Mouse (Mus musculus) heart, embryonic 11.5 days (tissue): ENCODE results near the gene A930004D18Rik. TPM values are rescaled to one million over a fixed set of nuclear protein-coding genes. Genes with fewer than 3 reads are reported as not detected.

Experiments used
- ATAC-seq: fragments of 200-750 bp; cut with Nextera tagmentation; replicated peaks from 2 replicates; pipeline ENCODE4 v1.8.0; 2017; ENCODE audit warnings: moderate library complexity; ENCODE audit not compliant: insufficient number of reproducible peaks, low FRiP score, low TSS enrichment
- H3K27ac ChIP-seq: fragments of 300-500 bp; sonication (generic); 2 replicates; pipeline ENCODE4 v1.5.1; 2014; ENCODE audit warnings: mild to moderate bottlenecking, low read depth, low read length
- H3K27me3 ChIP-seq: fragments of 300-500 bp; sonication (generic); 2 replicates; pipeline ENCODE4 v1.6.1; 2014; ENCODE audit warnings: mild to moderate bottlenecking, low read length, mixed read lengths; ENCODE audit not compliant: control insufficient read depth, insufficient read depth
- H3K36me3 ChIP-seq: fragments of 300-500 bp; sonication (generic); 2 replicates; pipeline ENCODE4 v1.6.1; 2014; ENCODE audit warnings: mild to moderate bottlenecking, low read length, moderate library complexity, mixed read lengths; ENCODE audit not compliant: control insufficient read depth, insufficient read depth
- H3K4me1 ChIP-seq: fragments of 300-500 bp; sonication (generic); 2 replicates; pipeline ENCODE4 v1.6.1; 2014; ENCODE audit warnings: low read length; ENCODE audit not compliant: control insufficient read depth, insufficient read depth
- H3K4me2 ChIP-seq: fragments of 300-500 bp; sonication (generic); 2 replicates; pipeline ENCODE4 v1.6.1; 2014; ENCODE audit warnings: mild to moderate bottlenecking, moderate library complexity
- H3K4me3 ChIP-seq: fragments of 300-500 bp; sonication (generic); 2 replicates; pipeline ENCODE4 v1.5.1; 2014; ENCODE audit warnings: low read depth, low read length
- H3K9ac ChIP-seq: fragments of 300-500 bp; sonication (generic); 2 replicates; pipeline ENCODE4 v1.6.1; 2014; ENCODE audit warnings: mild to moderate bottlenecking, low read depth, low read length, moderate library complexity
- H3K9me3 ChIP-seq: fragments of 300-500 bp; sonication (generic); replicated peaks from 2 replicates; pipeline ENCODE4 v1.6.1; 2016; ENCODE audit warnings: low read length; ENCODE audit not compliant: control insufficient read depth
- WGBS: fragments of 180-500 bp; shearing (Covaris S2); extraction: QIAGEN DNeasy Blood & Tissue Kit; methylation state at CpG from one replicate; pipeline ENCODE4 v1.1.7; 2014; ENCODE audit not compliant: insufficient replicate concordance; 5-methylcytosine and 5-hydroxymethylcytosine counted together
- polyA plus RNA-seq: library from polyadenylated mRNA; unstranded; fragments of >200 nt; fragmentation: Nextera tagmentation; extraction: Ambion mirVana; gene quantifications from 2 replicates; pipeline ENCODE4 v1.2.1, GENCODE M21; 2014

The A930004D18Rik gene
- 7.1 and 9.1 TPM in 2 replicates for polyA plus RNA-seq

DNA sequence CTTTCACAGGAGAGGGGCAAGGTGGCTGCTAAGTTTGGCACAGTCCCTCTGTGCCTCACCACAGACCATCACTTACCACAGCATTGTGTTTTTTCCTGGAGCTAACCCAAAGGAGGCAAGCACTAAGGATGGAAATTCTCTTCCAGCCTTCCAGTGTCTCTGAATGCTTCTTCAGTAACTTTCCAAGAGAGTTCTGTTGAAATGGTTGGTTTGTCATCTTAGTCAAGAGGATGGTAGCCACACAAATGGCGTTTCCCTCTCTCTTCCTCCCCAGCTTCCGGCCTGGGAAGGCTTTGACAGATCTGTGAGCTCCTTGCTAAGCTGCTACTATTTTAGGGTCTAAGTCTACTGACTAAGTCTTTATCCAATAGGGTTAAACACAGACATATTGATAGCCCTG, at the start of gene A930004D18Rik:
Gene A930004D18Rik, minus strand, starts transcription at position 247 of the 400 bp plus-strand sequence.
- WGBS: 20% methylated on average over 2 of the region's 2 CpGs
- H3K36me3 ChIP-seq: no peaks in the 10 kb centered on the region
- H3K27me3 ChIP-seq: no peaks in the 10 kb centered on the region
- no peaks in the 10 kb centered on the region for H3K9me3 ChIP-seq
- H3K4me1 ChIP-seq: peaks cover 57% of the 10 kb centered on the region
- H3K27ac ChIP-seq: no peak within 1 kb of the TSS
- H3K4me3 ChIP-seq: no peak within 1 kb of the TSS
- ATAC-seq: no peak
- H3K9ac ChIP-seq: no peak within 1 kb of the TSS
- no peak within 1 kb of the TSS; the same call in 1 of the 2 replicates for H3K4me2 ChIP-seq

DNA sequence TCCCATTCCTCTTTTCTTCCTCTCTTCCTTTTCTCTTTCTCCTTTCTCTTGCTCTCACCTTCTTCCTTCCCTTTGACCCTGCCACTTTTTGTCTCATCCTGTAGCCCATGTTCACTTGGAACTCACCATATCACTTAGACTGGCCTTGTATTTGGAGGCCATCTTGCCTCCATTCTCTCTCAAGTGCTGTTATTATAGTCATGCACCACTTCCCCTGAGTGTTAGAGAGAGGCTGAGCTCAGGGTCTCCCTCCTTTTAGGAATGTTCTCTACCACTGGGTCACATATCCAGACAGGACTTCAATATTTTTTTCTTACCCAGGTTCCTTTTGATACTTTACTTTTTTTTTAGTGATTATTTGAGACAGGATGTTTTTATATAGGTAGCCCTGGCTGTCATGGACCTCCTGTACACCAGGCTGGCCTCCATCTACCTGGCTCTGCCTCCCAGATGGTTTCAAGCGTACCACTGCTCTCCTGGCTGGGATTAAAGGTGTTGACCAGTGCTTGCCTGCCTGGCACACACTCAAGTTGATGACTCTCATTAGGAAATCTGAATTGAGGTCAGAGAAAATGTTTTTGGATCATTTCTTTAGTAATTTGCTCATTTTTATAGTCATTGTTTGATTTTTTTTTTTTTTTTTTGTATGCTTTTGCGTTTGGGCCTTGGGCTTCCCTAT, 42.8 kb upstream of the A930004D18Rik start:
- Histone ChIP-seq H3K27ac (no peak overlapping the region), H3K27me3 (no peaks in the 10 kb centered on the region), H3K4me1 (no peaks in the 10 kb centered on the region), H3K36me3 (peaks cover 17% of the 10 kb centered on the region), H3K4me2 (no peak overlapping the region), H3K9ac (no peak overlapping the region), H3K9me3 (no peaks in the 10 kb centered on the region), H3K4me3 (no peak overlapping the region)
- ATAC-seq: no peak
- WGBS: 96% methylated on average over 2 of the region's 2 CpGs

DNA sequence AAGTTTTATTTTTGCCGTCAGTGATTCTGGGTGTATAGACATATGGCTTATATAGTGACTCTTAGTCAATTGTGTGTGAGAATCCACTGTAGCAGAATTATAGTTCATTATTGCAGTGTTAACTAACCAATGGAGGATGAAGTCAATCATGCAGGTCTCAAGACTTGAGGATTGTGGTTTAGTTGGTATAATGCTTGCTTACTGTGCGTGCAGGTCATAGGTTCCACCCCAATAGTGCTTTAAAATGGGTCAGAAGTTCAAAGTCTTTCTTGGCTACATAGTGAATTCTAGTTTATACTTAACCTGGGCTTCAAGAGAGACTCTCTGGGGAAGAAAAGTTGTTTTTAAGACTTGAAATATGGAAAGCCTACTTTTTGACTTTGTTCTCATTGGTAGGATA, 34.4 kb upstream of the A930004D18Rik start:
- no peak for ATAC-seq
- Histone ChIP-seq H3K4me2 (no peak overlapping the region), H3K27ac (no peak overlapping the region), H3K4me1 (no peaks in the 10 kb centered on the region), H3K4me3 (no peak overlapping the region), H3K9me3 (no peaks in the 10 kb centered on the region), H3K36me3 (peaks cover 9% of the 10 kb centered on the region), H3K27me3 (no peaks in the 10 kb centered on the region), H3K9ac (no peak overlapping the region)
- WGBS: 92% methylated on average over 2 of the region's 2 CpGs

GRCm38 (mm10) chr2:18068071-18068796, 30.7 kb upstream of the A930004D18Rik start:
- Histone ChIP-seq H3K4me3 (no peak overlapping the region), H3K9me3 (no peaks in the 10 kb centered on the region), H3K4me1 (peaks cover 10% of the 10 kb centered on the region), H3K27ac (no peak overlapping the region), H3K36me3 (peaks cover 7% of the 10 kb centered on the region; the same call in 1 of the 2 replicates), H3K27me3 (no peaks in the 10 kb centered on the region), H3K4me2 (no peak overlapping the region), H3K9ac (no peak overlapping the region)
- 89% methylated on average over 4 of the region's 4 CpGs for WGBS
- no peak for ATAC-seq

DNA sequence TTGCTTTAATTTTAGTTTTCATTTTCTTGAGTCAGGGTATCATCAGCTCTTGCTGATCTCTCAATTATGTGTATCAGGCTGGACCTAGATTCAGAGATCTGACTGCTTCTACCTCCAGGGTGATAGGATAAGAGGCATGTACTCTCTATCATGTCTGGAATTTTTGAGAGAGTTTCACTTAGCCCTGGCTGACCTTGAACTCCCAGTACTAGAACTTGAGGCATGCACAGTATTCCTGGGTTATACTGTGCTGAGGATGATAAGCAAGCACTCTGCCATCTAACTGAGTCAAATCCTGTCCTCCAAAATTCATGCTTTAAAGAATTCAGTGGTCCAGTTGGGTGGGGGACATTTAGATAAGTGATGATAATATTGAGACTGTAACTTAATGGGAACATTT, 28.9 kb upstream of the A930004D18Rik start:
- no peaks in the 10 kb centered on the region for H3K27me3 ChIP-seq
- H3K9ac ChIP-seq: no peak overlapping the region; the same call in 1 of the 2 replicates
- no peak for ATAC-seq
- peak overlapping the region; percentile 100; the same call in 1 of the 2 replicates for H3K27ac ChIP-seq
- H3K4me2 ChIP-seq: peak overlapping the region; percentile 96
- H3K36me3 ChIP-seq: peaks cover 2% of the 10 kb centered on the region; the same call in 1 of the 2 replicates
- peaks cover 10% of the 10 kb centered on the region for H3K4me1 ChIP-seq
- H3K4me3 ChIP-seq: peak overlapping the region; percentile 93
- H3K9me3 ChIP-seq: no peaks in the 10 kb centered on the region

GRCm38 (mm10) chr2:18065708-18066030, 28.1 kb upstream of the A930004D18Rik start:
- Histone ChIP-seq H3K9me3 (no peaks in the 10 kb centered on the region), H3K4me2 (peak overlapping the region; percentile 96), H3K27me3 (no peaks in the 10 kb centered on the region), H3K27ac (peak overlapping the region; percentile 100), H3K36me3 (peaks cover 2% of the 10 kb centered on the region; the same call in 1 of the 2 replicates), H3K9ac (peak overlapping the region; percentile 99), H3K4me1 (peaks cover 10% of the 10 kb centered on the region), H3K4me3 (peak overlapping the region; percentile 93)
- WGBS: 6% methylated on average over 6 of the region's 6 CpGs
- no peak; the same call in 1 of the 2 replicates for ATAC-seq

DNA sequence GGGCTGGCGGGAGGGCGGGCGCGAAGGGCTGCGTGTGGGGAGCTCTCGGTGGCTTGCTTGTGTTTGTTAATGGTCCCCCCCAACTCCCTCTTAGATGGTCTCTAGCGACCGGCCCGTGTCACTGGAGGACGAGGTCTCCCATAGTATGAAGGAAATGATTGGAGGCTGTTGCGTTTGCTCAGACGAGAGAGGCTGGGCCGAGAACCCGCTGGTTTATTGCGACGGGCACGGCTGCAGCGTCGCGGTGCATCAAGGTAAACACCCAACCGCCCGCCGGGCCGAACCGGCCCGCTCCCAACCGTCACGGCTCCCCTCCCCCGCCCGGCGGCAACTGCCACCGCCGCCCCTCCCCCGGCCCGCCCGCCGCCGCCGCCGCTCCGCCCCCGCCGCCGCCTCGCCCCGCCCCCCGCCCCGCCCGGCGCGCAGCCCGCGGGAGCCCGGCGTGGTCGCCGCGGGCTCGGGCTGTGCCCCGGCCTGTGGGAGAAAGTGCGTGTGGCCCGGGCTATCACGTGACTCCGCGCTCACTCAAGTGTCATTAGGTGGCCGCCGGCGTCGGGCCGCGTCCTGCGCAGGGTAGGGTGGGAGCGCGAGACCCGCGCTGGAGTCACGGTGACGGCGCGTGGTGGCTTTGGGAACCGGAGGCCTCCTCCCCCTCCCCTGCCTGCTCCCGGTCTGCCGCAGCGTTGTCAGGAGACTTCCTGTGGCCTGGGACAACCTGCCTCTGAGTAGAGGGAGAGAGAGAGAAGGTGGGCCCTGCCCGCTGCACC, 27.6 kb upstream of the A930004D18Rik start:
- peak overlapping the region; percentile 96 for H3K4me2 ChIP-seq
- peaks cover 2% of the 10 kb centered on the region; the same call in 1 of the 2 replicates for H3K36me3 ChIP-seq

GRCm38 (mm10) chr2:18064356-18064858, 26.9 kb upstream of the A930004D18Rik start:
- Histone ChIP-seq H3K27me3 (no peaks in the 10 kb centered on the region), H3K9ac (peak overlapping the region; percentile 99), H3K36me3 (peaks cover 2% of the 10 kb centered on the region; the same call in 1 of the 2 replicates), H3K4me2 (peak overlapping the region; percentile 96), H3K9me3 (no peaks in the 10 kb centered on the region), H3K4me1 (peaks cover 10% of the 10 kb centered on the region), H3K4me3 (peak overlapping the region; percentile 93), H3K27ac (peak overlapping the region; percentile 100)
- peak; percentile 93 for ATAC-seq
- WGBS: under 1% methylated on average over 37 of the region's 58 CpGs

More for the DNA sequence above, 27.6 kb upstream of the A930004D18Rik start:
- H3K27ac ChIP-seq: peak overlapping the region; percentile 100
- H3K9ac ChIP-seq: peak overlapping the region; percentile 99
- no peaks in the 10 kb centered on the region for H3K9me3 ChIP-seq
- under 1% methylated on average over 56 of the region's 85 CpGs for WGBS
- peaks cover 10% of the 10 kb centered on the region for H3K4me1 ChIP-seq
- H3K27me3 ChIP-seq: no peaks in the 10 kb centered on the region
- H3K4me3 ChIP-seq: peak overlapping the region; percentile 93
- ATAC-seq: peak; percentile 76
